Mouse (Mus musculus) B cell, adult 2 months (primary cell): ENCODE data around the gene Dmap1.

ENCODE experiments used
- DNase-seq, 2 experiments: peaks; one replicate each; pipeline ENCODE4 v3.0.0; 2022

Dmap1 gene

GRCm38 (mm10) chr4:117654703-117655499 is 27.2 kb downstream of the Dmap1 start:
- DNase-seq = no peak

- no peak for DNase-seq
Measured at GRCm38 (mm10) chr4:117654016-117654702, 27.9 kb downstream of the Dmap1 start.

DNA sequence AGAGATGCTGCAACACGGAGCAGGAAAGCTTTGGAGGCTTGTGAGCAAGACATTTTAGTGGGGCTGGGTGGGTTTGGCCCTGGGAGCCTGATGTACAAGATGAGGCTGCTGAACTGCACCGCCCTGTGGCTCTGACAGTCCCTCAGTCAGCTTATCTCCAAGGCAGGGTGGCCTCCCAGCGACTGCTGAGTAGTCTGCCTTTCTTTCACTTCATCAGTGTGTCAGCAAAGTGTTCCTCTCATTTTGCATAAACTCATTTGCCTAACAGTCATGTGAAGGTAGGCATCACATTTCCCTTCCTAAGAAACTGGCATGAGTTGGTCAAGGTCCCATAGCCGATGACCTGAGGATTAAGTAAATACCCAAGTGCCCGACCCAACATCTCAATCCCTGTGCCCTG is 29.3 kb downstream of the Dmap1 start:
- DNase-seq = no peak

DNA sequence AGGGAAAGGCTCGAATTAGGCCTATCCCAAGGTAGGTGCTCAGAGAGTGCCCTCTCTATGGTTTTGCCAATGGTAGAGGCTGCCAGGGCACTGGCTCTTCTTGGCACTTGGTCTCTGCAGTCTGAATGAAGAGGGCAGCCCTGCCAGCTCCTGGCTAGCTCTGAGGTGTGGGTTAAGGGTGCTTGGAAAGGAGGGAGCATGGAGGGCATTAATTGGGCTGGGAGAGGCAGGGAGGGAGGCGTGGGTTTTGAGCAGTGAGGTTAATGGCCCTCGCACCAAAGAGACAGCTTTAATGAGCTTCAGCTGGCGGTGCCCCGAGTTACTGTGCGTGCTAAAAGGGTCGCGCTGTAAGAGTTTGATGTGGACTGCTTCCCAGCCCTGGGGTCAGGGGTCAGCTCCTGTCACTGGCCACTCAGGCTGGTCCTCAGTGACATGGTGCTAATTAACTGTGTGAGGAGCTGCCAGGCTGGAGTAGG is 30.4 kb downstream of the Dmap1 start:
- no peak for DNase-seq

DNA sequence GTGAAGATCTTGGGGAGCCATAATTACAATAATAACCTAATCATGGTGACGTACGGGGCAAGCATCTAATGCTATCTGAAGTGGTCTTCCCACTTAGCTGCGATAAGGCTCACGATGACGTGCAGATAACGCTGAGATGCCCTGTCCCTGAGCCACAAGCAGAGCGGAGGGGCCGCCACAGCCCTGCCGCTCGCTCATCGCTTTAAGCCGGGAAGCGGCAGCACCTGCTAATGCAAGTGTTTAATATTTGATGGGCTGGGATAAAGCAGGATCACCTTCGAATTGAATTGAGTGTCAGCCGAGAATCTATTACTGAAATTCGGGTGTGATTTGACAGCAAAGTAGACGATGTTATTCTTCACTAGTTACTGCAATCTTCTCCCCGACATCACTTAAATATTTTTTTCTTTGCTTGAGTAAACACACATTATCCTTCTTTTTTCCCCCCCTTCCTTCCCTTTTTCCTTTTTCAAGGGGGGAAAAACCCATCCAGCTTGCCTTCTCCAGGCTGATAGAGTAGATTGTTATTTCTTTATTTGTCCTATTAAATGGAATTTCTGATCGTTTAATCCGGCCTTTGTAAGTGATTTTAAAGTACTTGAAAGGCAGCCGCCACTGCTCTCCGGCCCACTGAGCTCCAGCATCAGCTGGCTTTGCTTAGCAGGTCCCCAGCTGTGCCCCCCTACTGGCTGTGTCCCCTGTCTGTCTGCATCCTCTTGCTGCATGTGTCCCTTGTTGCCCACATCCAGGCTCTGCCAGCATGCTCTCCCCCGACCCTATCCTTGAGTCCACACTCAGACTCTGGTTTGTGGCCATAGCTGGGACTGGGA is 34.9 kb downstream of the Dmap1 start:
- no peak for DNase-seq

GRCm38 (mm10) chr4:117646496-117646895 is 35.6 kb downstream of the Dmap1 start:
- DNase-seq = no peak

DNA sequence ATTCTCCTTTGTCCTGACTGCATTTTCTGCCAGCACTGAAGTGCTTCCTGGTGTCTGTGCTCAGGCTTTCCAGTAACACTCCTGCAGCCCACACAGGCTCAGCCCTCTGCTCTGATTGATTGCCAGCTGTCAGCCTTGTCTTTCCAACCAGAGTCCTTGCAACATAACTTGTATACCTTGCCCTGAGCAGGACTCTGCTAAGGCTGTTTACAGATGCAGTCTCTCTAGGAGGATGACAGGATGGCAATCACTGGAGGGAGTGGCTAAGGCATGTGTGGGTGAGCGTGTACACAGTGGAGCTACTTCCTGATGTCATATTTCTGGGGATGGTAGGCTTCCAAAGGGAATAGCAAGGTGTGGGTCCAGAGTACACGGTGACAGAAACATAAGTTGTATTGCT is 36.2 kb downstream of the Dmap1 start:
- no peak for DNase-seq

DNA sequence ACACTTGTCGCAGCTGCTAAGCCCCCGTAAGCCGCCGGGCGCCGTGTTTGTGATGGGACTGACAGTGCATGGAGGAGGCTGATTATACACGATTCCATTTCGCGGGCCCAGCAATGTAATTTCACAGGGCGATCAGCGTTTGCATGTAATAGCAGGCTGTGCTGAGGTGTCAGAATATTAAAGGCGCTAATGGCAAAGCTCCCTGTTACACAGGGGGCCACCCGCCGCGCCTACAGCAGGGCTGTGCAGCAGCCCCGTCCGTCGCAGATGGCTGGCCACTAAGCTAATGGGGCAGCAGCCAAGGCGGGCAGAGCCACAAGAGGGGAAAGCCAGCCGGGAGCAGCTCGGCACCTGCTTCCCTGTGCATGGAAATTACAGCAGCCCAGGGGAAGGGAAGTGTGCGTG is 37.0 kb downstream of the Dmap1 start:
- DNase-seq = no peak

DNA sequence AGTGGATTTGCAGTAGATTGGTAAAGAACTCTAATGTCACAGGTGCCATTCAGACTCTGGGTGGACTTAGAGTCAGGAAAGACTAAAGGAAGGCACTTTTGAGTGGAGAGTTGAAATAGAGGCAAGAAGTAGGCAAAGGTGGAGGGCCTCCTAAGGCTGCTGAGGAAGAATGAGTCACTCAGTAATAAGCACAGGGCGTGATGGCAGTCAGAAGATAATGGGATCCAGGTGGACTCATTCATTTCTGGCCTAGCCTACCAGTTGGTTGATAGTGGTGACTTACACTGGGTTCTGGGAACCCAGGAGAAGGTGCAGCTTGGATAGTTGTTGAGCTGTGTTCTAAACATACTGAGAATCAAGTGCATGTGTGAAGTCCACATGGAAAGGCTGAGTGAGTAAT is 40.3 kb downstream of the Dmap1 start:
- DNase-seq = no peak

- no peak for DNase-seq
Measured at GRCm38 (mm10) chr4:117640925-117641703, 41.0 kb downstream of the Dmap1 start.

GRCm38 (mm10) chr4:117636891-117637613 is 45.0 kb downstream of the Dmap1 start:
- no peak for DNase-seq

DNA sequence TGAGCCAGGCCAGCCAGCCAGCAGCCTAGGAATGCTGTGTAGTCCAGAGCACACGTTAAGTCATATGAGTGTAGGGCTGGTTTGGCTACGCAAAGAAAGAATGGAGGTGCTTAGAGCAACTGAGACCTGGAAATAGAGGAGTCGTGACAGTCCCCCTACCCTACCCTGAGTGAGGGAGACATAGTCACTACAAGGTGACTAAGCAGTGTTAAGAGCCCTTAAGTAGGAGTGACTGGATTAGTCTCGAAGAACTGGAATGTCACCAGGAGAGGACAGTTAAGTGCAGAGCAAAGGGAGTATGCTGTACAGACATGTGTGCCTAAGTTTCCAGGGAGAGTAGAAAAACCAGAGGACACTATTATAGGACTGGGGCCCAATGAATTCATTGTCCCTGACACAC is 45.9 kb downstream of the Dmap1 start:
- no peak for DNase-seq

GRCm38 (mm10) chr4:117634642-117635041 is 47.4 kb downstream of the Dmap1 start:
- no peak for DNase-seq

GRCm38 (mm10) chr4:117633527-117633926 is 48.5 kb downstream of the Dmap1 start:
- DNase-seq = no peak

DNA sequence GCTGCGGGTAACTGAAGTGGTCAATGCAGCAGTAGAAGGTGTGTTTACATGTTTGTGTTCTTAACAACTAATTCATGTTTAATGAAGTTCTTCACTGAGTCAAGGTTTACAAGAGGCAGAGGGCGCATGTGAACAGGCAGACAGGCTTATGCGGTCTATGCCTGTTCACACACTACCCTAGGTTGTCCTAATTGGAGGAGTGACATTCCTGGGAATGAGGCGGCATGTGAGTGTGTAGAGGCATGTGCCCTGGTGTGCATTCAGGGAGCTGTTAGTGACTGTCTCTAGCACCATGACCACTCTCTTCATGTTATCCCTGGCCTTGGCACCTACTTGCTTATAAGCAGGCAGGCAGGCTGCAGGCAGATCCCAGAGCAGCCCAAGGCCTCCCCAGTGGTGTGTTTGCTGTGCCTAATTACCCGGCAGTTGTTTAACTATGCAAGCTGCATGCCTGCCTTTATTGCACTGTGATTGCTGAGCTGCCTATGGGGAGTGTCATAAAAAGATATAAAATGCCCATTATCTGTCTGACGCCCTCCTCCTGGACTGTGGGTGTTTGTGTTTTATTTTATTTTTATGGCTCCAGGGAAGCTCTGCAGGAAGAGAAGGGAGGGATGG is 51.9 kb downstream of the Dmap1 start:
- no peak for DNase-seq

DNA sequence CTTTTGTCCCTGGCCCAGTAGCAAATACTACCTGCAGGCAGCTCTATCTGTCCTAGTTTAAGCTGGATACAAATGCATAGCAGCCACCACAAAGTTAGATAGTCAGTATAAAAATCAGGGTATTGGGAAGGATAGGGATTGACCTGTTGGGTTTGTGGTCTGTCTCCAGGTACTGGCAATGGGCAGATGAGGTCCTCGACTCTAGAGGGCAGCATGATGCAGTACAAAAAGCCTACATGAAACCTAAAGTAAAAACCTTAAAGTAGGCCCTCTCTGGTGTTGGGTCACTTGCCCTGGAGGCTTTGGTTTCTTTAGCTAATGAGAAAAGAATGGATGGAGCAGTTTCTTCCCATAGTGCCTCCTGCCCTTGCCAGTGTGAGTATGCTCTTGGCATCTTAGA is 53.6 kb downstream of the Dmap1 start:
- no peak for DNase-seq
